Mouse (Mus musculus) liver, adult 2 months (tissue): ENCODE measurements around the gene Lrba.

Experiments used
- CTCF ChIP-seq: fragments of 200-500 bp; IDR thresholded peaks from 2 replicates; pipeline ENCODE4 v1.5.1; 2011; ENCODE audit warnings: low read depth, low read length, control low read depth
- POLR2A ChIP-seq: fragments of 200-500 bp; IDR thresholded peaks from 2 replicates; pipeline ENCODE4 v1.6.1; 2011; ENCODE audit warnings: low read length, control low read depth; ENCODE audit not compliant: insufficient read depth; ENCODE audit errors: extremely low read depth

GRCm38 (mm10) chr3:86308833-86309232, 84.4 kb downstream of the Lrba start:
- no peak for TF ChIP-seq POLR2A
- no peak for TF ChIP-seq CTCF
